Mouse (Mus musculus) midbrain, postnatal 0 days (tissue): ENCODE results near the gene Lep. TPM values are rescaled to one million over a fixed set of nuclear protein-coding genes. Genes with fewer than 3 reads are reported as not detected.

ENCODE experiments used
- ATAC-seq: fragments of 200-750 bp; cut with Nextera tagmentation; 2 replicates; pipeline ENCODE4 v1.8.0; 2017; ENCODE audit warnings: moderate number of reproducible peaks, mild to moderate bottlenecking, moderate TSS enrichment, moderate library complexity; ENCODE audit not compliant: low FRiP score
- DNase-seq: peaks from one replicate; pipeline ENCODE4 v3.0.0-alpha.2; 2015; ENCODE audit warnings: low spot score
- H3K27ac ChIP-seq: fragments of 300-500 bp; sonication (generic); 2 replicates; pipeline ENCODE4 v1.5.1; 2014; ENCODE audit warnings: low read depth, mild to moderate bottlenecking, low read length, mixed read lengths
- H3K27me3 ChIP-seq: fragments of 300-500 bp; sonication (generic); 2 replicates; pipeline ENCODE4 v1.6.1; 2014; ENCODE audit warnings: low read length, control low read depth, mixed read lengths; ENCODE audit not compliant: insufficient read depth
- H3K36me3 ChIP-seq: fragments of 300-500 bp; sonication (generic); 2 replicates; pipeline ENCODE4 v1.6.1; 2014; ENCODE audit warnings: low read length, control low read depth, mixed read lengths; ENCODE audit not compliant: insufficient read depth
- H3K4me1 ChIP-seq: fragments of 300-500 bp; sonication (generic); 2 replicates; pipeline ENCODE4 v1.6.1; 2014; ENCODE audit warnings: mild to moderate bottlenecking, control low read depth, antibody characterized with exemption, low read length, mixed read lengths; ENCODE audit not compliant: insufficient read depth
- H3K4me2 ChIP-seq: fragments of 300-500 bp; sonication (generic); 2 replicates; pipeline ENCODE4 v1.6.1; 2014; ENCODE audit warnings: low read depth, mild to moderate bottlenecking, low read length, mixed read lengths; ENCODE audit not compliant: poor library complexity, severe bottlenecking
- H3K4me3 ChIP-seq: fragments of 300-500 bp; sonication (generic); 2 replicates; pipeline ENCODE4 v1.5.1; 2014; ENCODE audit warnings: low read depth, mild to moderate bottlenecking, low read length, moderate library complexity
- H3K9ac ChIP-seq: fragments of 300-500 bp; sonication (generic); replicated peaks from 2 replicates; pipeline ENCODE4 v1.6.1; 2014; ENCODE audit warnings: mild to moderate bottlenecking, low read length, moderate library complexity, mixed read lengths; ENCODE audit not compliant: poor library complexity, severe bottlenecking
- H3K9me3 ChIP-seq: fragments of 300-500 bp; sonication (generic); 2 replicates; pipeline ENCODE4 v1.6.1; 2016; ENCODE audit warnings: low read length, control low read depth
- CTCF ChIP-seq: IDR thresholded peaks from 2 replicates; pipeline ENCODE4 v1.5.1; 2016; ENCODE audit warnings: antibody characterized with exemption, mild to moderate bottlenecking
- WGBS: fragments of 180-500 bp; shearing (Covaris S2); extraction: QIAGEN DNeasy Blood & Tissue Kit; methylation state at CpG from one replicate; pipeline ENCODE4 v1.1.7; 2014; 5-methylcytosine and 5-hydroxymethylcytosine counted together
- polyA plus RNA-seq: library from polyadenylated mRNA; unstranded; fragments of >200 nt; fragmentation: Nextera tagmentation; extraction: Ambion mirVana; gene quantifications from 2 replicates; pipeline ENCODE4 v1.2.1, GENCODE M21; 2015
- total RNA-seq: library from RNA; depleted of rRNA; stranded (reverse); fragments of >200 nt; gene quantifications from 2 replicates; pipeline ENCODE4 v1.2.3, GENCODE M21; 2014

Gene Lep
- total and polyA plus RNA-seq, 2 experiments from 2014 or later: not detected

- no peak overlapping the region for H3K27ac ChIP-seq
- no peak for DNase-seq
- 64% methylated on average over 11 of the region's 11 CpGs for WGBS
- 0 out of 2 replicates have a peak, but pooled peaks cover 2% of the 10 kb centered on the region for H3K4me1 ChIP-seq
- H3K36me3 ChIP-seq: no peaks in the 10 kb centered on the region
- no peak overlapping the region for H3K4me3 ChIP-seq
- no peaks in the 10 kb centered on the region for H3K27me3 ChIP-seq
- H3K9ac ChIP-seq: no peak overlapping the region
- no peaks in the 10 kb centered on the region for H3K9me3 ChIP-seq
- 0 out of 2 replicates have a peak, but pooled peaks have one; percentile 11 for TF ChIP-seq CTCF
- no peak for ATAC-seq
- no peak overlapping the region for H3K4me2 ChIP-seq
These were observed 32.9 kb downstream of the Lep start for GRCm38 (mm10) chr6:29092904-29093303.

- H3K4me3 ChIP-seq: no peak overlapping the region
- no peak for ATAC-seq
- H3K36me3 ChIP-seq: no peaks in the 10 kb centered on the region
- DNase-seq: no peak
- no peak overlapping the region for H3K27ac ChIP-seq
- no peak for TF ChIP-seq CTCF
- H3K9ac ChIP-seq: no peak overlapping the region
- no peaks in the 10 kb centered on the region; the same call in 1 of the 2 replicates for H3K4me1 ChIP-seq
- 60% methylated on average over 14 of the region's 14 CpGs for WGBS
- H3K4me2 ChIP-seq: no peak overlapping the region
- no peaks in the 10 kb centered on the region for H3K9me3 ChIP-seq
- no peaks in the 10 kb centered on the region for H3K27me3 ChIP-seq
These were observed 39.6 kb downstream of the Lep start for GRCm38 (mm10) chr6:29099536-29100170.

- no peaks in the 10 kb centered on the region; the same call in 1 of the 2 replicates for H3K4me1 ChIP-seq
- DNase-seq: no peak
- no peak overlapping the region for H3K4me2 ChIP-seq
- H3K27ac ChIP-seq: no peak overlapping the region
- no peaks in the 10 kb centered on the region for H3K36me3 ChIP-seq
- H3K4me3 ChIP-seq: no peak overlapping the region
- H3K9ac ChIP-seq: no peak overlapping the region
- WGBS: 15% methylated on average over 3 of the region's 3 CpGs
- no peak for TF ChIP-seq CTCF
- ATAC-seq: peak; percentile 41; the same call in 1 of the 2 replicates
- no peaks in the 10 kb centered on the region for H3K27me3 ChIP-seq
- H3K9me3 ChIP-seq: no peaks in the 10 kb centered on the region
These were observed 40.4 kb downstream of the Lep start for GRCm38 (mm10) chr6:29100423-29100822.

- no peak for ATAC-seq
- no peak for TF ChIP-seq CTCF
- no peak overlapping the region for H3K4me3 ChIP-seq
These were observed 41.3 kb downstream of the Lep start for GRCm38 (mm10) chr6:29101248-29101864.

GRCm38 (mm10) chr6:29108376-29108775 is 48.4 kb downstream of the Lep start:
- no peaks in the 10 kb centered on the region for H3K36me3 ChIP-seq
- DNase-seq (no peak), ATAC-seq (no peak)
- H3K4me1 ChIP-seq: no peaks in the 10 kb centered on the region
- TF ChIP-seq CTCF: no peak
- no peak overlapping the region for H3K9ac ChIP-seq
- no peak overlapping the region for H3K4me2 ChIP-seq
- H3K27ac ChIP-seq: no peak overlapping the region
- no peak overlapping the region for H3K4me3 ChIP-seq
- H3K9me3 ChIP-seq: no peaks in the 10 kb centered on the region
- H3K27me3 ChIP-seq: no peaks in the 10 kb centered on the region
- 74% methylated on average over 1 of the region's 1 CpGs for WGBS

More at GRCm38 (mm10) chr6:29101248-29101864, 41.3 kb downstream of the Lep start:
- Histone ChIP-seq H3K4me1 (no peaks in the 10 kb centered on the region; the same call in 1 of the 2 replicates), H3K36me3 (no peaks in the 10 kb centered on the region), H3K9ac (no peak overlapping the region), H3K27me3 (no peaks in the 10 kb centered on the region), H3K27ac (no peak overlapping the region), H3K9me3 (no peaks in the 10 kb centered on the region), H3K4me2 (no peak overlapping the region)
- 84% methylated on average over 9 of the region's 9 CpGs for WGBS
- DNase-seq: peak; percentile 69

- H3K4me1 ChIP-seq: no peaks in the 10 kb centered on the region
- no peak overlapping the region for H3K9ac ChIP-seq
- no peak overlapping the region for H3K4me2 ChIP-seq
- H3K4me3 ChIP-seq: no peak overlapping the region
- no peaks in the 10 kb centered on the region for H3K27me3 ChIP-seq
- WGBS: 94% methylated on average over 4 of the region's 4 CpGs
- H3K9me3 ChIP-seq: no peaks in the 10 kb centered on the region
- no peak for TF ChIP-seq CTCF
- H3K36me3 ChIP-seq: no peaks in the 10 kb centered on the region
- no peak for ATAC-seq
- no peak overlapping the region for H3K27ac ChIP-seq
- DNase-seq: no peak
These were observed 51.5 kb downstream of the Lep start for GRCm38 (mm10) chr6:29111501-29111900.
